Mouse (Mus musculus): ENCODE measurements around the gene Zfp286.

- TF ChIP-seq POLR2A (IDR thresholded peaks at IDR 0.05; ENCODE audit: borderline replicate concordance, extremely low read depth, low read depth, low read length) (no peak), CTCF (IDR thresholded peaks at IDR 0.05; ENCODE audit: insufficient read depth, low read length) (no peak)
These were observed 37.1 kb downstream of the Zfp286 start for GRCm38 (mm10) chr11:62752191-62752590.
